Comparison of ENCODE assay signal across 9 mouse cellular contexts in the genomic region with DNA sequence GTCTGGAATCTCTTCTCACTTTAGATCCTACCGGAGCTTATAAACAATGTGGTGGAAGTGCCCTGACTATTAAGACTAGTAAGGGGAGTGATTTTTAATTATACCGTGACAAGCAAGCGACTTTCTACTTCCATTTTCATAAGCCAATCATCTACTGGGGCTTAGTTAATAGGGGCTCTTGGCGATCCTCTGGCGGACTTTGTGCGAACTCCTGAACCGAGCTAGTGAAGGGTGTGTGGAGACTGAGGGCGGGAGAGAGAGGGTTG. TPM values are rescaled to one million over a fixed set of nuclear protein-coding genes. Genes with fewer than 3 reads are reported as not detected.
A peak's percentile ranks its signal among the peaks of the same experiment; 100 is the strongest.
DNase-seq lines count a peak whose midpoint lies in the region; ATAC-seq lines count a peak whose summit lies in the region.
"Had no signal": no experiment of that assay in that cellular context is flagged by ENCODE, and none has a peak within 500 bp of the region (broad histone marks: within the 10 kb centered on the region; RNA-seq: fewer than 3 reads in every experiment).

No protein-coding gene starts in this region.

- peak; percentile 75; the same call in 1 of the 2 replicates for ATAC-seq in lung, embryonic 15.5 days (ENCODE audit: borderline replicate concordance, extremely low read depth, low FRiP score, low TSS enrichment)
- no peak; the same call in 1 of the 2 replicates for ATAC-seq in forebrain, embryonic 13.5 days
- ATAC-seq in limb, embryonic 13.5 days (ENCODE audit: low FRiP score, low read depth), result peak; percentile 78; the same call in 1 of the 2 replicates
- ATAC-seq in stomach, embryonic 14.5 days (ENCODE audit: insufficient number of reproducible peaks, insufficient read depth, low FRiP score, low read depth), result peak; percentile 49; the same call in 1 of the 2 replicates
- ATAC-seq: Patski had no signal

- H3K27me3 ChIP-seq in lung, embryonic 15.5 days, result peaks cover 74% of the 10 kb centered on the region
- no peaks in the 10 kb centered on the region for H3K27me3 ChIP-seq in forebrain, embryonic 13.5 days
- H3K27me3 ChIP-seq in limb, embryonic 13.5 days, result peaks cover 74% of the 10 kb centered on the region
- peaks cover 53% of the 10 kb centered on the region for H3K27me3 ChIP-seq in stomach, embryonic 14.5 days (ENCODE audit: control insufficient read depth, insufficient read depth, low read length)

- H3K27ac ChIP-seq in lung, embryonic 15.5 days, result no peak overlapping the region
- H3K27ac ChIP-seq in forebrain, embryonic 13.5 days, result peak overlapping the region; percentile 100
- H3K27ac ChIP-seq in limb, embryonic 13.5 days, result no peak overlapping the region
- no peak overlapping the region for H3K27ac ChIP-seq in stomach, embryonic 14.5 days (ENCODE audit: low read length)

- peak overlapping the region; percentile 85 for H3K4me2 ChIP-seq in lung, embryonic 15.5 days
- peak overlapping the region; percentile 96 for H3K4me2 ChIP-seq in forebrain, embryonic 13.5 days
- H3K4me2 ChIP-seq in limb, embryonic 13.5 days (replicated peaks), result peak overlapping the region; percentile 80
- peak overlapping the region; percentile 69 for H3K4me2 ChIP-seq in stomach, embryonic 14.5 days (replicated peaks; ENCODE audit: low read depth, low read length)

- no peaks in the 10 kb centered on the region for H3K36me3 ChIP-seq in lung, embryonic 15.5 days
- peaks cover 9% of the 10 kb centered on the region for H3K36me3 ChIP-seq in forebrain, embryonic 13.5 days (ENCODE audit: poor library complexity, severe bottlenecking)
- no peaks in the 10 kb centered on the region for H3K36me3 ChIP-seq in limb, embryonic 13.5 days
- no peaks in the 10 kb centered on the region for H3K36me3 ChIP-seq in stomach, embryonic 14.5 days (ENCODE audit: control insufficient read depth, insufficient read depth, low read length)

- no peak overlapping the region for H3K9ac ChIP-seq in lung, embryonic 15.5 days
- peak overlapping the region; percentile 100 for H3K9ac ChIP-seq in forebrain, embryonic 13.5 days
- no peak overlapping the region for H3K9ac ChIP-seq in limb, embryonic 13.5 days
- no peak overlapping the region for H3K9ac ChIP-seq in stomach, embryonic 14.5 days (replicated peaks; ENCODE audit: low read depth, low read length)

- H3K9me3 ChIP-seq in lung, embryonic 15.5 days, result no peaks in the 10 kb centered on the region
- H3K9me3 ChIP-seq in forebrain, embryonic 13.5 days (replicated peaks), result no peaks in the 10 kb centered on the region
- H3K9me3 ChIP-seq in limb, embryonic 13.5 days, result no peaks in the 10 kb centered on the region
- H3K9me3 ChIP-seq in stomach, embryonic 14.5 days (ENCODE audit: control insufficient read depth, low read depth, low read length), result no peaks in the 10 kb centered on the region

- H3K4me1 ChIP-seq in lung, embryonic 15.5 days, result peaks cover 7% of the 10 kb centered on the region
- peaks cover 39% of the 10 kb centered on the region for H3K4me1 ChIP-seq in forebrain, embryonic 13.5 days
- peaks cover 7% of the 10 kb centered on the region for H3K4me1 ChIP-seq in limb, embryonic 13.5 days
- H3K4me1 ChIP-seq in stomach, embryonic 14.5 days (ENCODE audit: control insufficient read depth, insufficient read depth, low read length), result peaks cover 6% of the 10 kb centered on the region; the same call in 1 of the 2 replicates

- no peak for DNase-seq in lung, postnatal 36 days
- DNase-seq in adrenal gland, postnatal 14 days, result no peak
- DNase-seq in urinary bladder, adult 18-20 months (ENCODE audit: low spot score in 2 of 2), result no peak
- no peak for DNase-seq in adrenal gland, adult 8-10 months

- WGBS in lung, embryonic 15.5 days, result under 1% methylated on average over 8 of the region's 8 CpGs
- WGBS in forebrain, embryonic 13.5 days, result under 1% methylated on average over 8 of the region's 8 CpGs
- WGBS in limb, embryonic 13.5 days, result 1% methylated on average over 8 of the region's 8 CpGs
- WGBS in stomach, embryonic 14.5 days, result under 1% methylated on average over 8 of the region's 8 CpGs

- H3K4me3 ChIP-seq in lung, embryonic 15.5 days, result peak overlapping the region; percentile 39
- peak overlapping the region; percentile 67 for H3K4me3 ChIP-seq in forebrain, embryonic 13.5 days
- H3K4me3 ChIP-seq in limb, embryonic 13.5 days, result peak overlapping the region; percentile 49
- H3K4me3 ChIP-seq in stomach, embryonic 14.5 days (ENCODE audit: low read depth, low read length), result peak overlapping the region; percentile 39

RNA-seq across cellular contexts. Expression of a gene that starts 15.8 kb away (rescaled TPM):
- not detected in 2 replicates for polyA plus RNA-seq in lung, embryonic 15.5 days (2015; fragmentation: Nextera tagmentation; extraction: Ambion mirVana)
- 1.9 and 2.4 TPM in 2 replicates for polyA plus RNA-seq in forebrain, embryonic 13.5 days (2015; fragmentation: Nextera tagmentation; extraction: Ambion mirVana)
- polyA plus RNA-seq in limb, embryonic 13.5 days (2015; fragmentation: Nextera tagmentation; extraction: Ambion mirVana), result not detected in 2 replicates
- polyA plus RNA-seq in stomach, embryonic 14.5 days (2014; fragmentation: Nextera tagmentation; extraction: Ambion mirVana), result not detected in 2 replicates
- total RNA-seq in adrenal gland, postnatal 14 days (2021), result not detected in 2 replicates
- total RNA-seq in adrenal gland, adult 8-10 months (2022), result not detected
- polyA plus RNA-seq: Patski had no signal

RNA-seq across cellular contexts. Expression of a gene that starts 18.3 kb away (rescaled TPM):
- polyA plus RNA-seq in lung, embryonic 15.5 days (2015; fragmentation: Nextera tagmentation; extraction: Ambion mirVana), result 0.14 and 0.26 TPM in 2 replicates
- 76.5 and 98.6 TPM in 2 replicates for polyA plus RNA-seq in forebrain, embryonic 13.5 days (2015; fragmentation: Nextera tagmentation; extraction: Ambion mirVana)
- not detected in 2 replicates for polyA plus RNA-seq in limb, embryonic 13.5 days (2015; fragmentation: Nextera tagmentation; extraction: Ambion mirVana)
- 0.08 TPM in 1 of 2 replicates, not detected in the other for polyA plus RNA-seq in stomach, embryonic 14.5 days (2014; fragmentation: Nextera tagmentation; extraction: Ambion mirVana)
- not detected in 2 replicates for total RNA-seq in adrenal gland, postnatal 14 days (2021)
- total RNA-seq in adrenal gland, adult 8-10 months (2022), result not detected
- polyA plus RNA-seq: Patski had no signal

Comparison
In these comparisons a context has a peak if more than half of its experiments do, and no peak if none do; other contexts are left out.
1. RNA of a gene that starts 18.3 kb away (polyA plus RNA-seq): 76.5 to 98.6 TPM in forebrain, embryonic 13.5 days; 0.14 to 0.26 TPM in lung, embryonic 15.5 days, not detected in limb, embryonic 13.5 days and 0.08 TPM in stomach, embryonic 14.5 days; every median in the first group is over 10 times any median in the second.
2. Peak in every context shown above with its lines, with median percentiles within 50 percentile points of each other: H3K4me2 ChIP-seq and H3K4me3 ChIP-seq.